Mouse (Mus musculus): ENCODE data around the gene Ak6. TPM values are rescaled to one million over a fixed set of nuclear protein-coding genes. Genes with fewer than 3 reads are reported as not detected.

The Ak6 gene
- polyA plus RNA-seq, 1 experiment from 2014 or later = 354 TPM

DNA sequence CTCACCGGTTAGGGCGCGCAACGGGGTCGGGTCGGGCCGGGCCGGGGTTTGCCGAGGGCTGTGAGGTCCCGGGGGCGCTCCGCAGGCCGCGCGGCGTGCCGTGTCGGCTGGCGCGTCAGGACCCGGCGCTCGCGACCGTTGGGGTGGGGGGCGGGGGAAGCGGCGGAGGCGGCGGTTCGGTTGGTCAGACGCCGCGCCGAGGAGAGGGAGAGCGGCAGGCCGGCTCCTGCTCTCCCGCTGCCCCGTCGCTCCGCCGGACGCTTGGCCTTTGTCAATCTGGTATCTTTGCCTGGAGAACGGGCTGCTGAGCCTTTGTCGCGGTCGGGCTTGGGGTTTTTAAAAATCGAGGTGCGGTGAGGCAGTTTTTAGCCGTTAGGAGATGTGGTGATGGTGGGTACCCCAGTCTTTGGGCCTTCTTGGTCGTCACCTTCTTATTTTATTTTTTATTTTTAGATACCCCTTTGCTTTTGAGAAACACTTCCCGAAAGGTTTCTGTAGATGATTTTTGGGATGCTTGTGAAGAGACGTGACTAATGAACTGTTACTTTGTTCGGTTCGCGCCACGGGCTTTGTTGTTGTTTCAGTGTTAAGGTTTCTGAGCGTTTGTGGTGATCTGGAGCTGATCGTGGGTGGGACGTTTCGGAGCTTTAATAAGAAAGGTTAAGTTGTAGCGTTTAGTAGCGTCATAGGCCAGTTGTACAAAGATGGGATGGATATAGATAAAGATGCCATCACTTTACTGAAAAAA lies 834 bp downstream of the Ak6 start, which contains the start of gene Taf9:
Taf9 (plus strand) TSS at position 141 of the 748 bp plus-strand sequence.
- no peaks in the 10 kb centered on the region for H3K27me3 ChIP-seq (ENCODE audit: control insufficient read depth, insufficient read depth, low read length)
- ATAC-seq (replicated peaks; ENCODE audit: low FRiP score) (no peak), DNase-seq (ENCODE audit: low spot score) (no peak)
- under 1% methylated on average over 51 of the region's 63 CpGs for WGBS
- peaks cover 4% of the 10 kb centered on the region for H3K4me1 ChIP-seq (replicated peaks; ENCODE audit: control insufficient read depth, insufficient read depth, low read length)
- peak within 1 kb of the TSS; percentile 93 for H3K9ac ChIP-seq (ENCODE audit: low read length)
- no peaks in the 10 kb centered on the region for H3K9me3 ChIP-seq (ENCODE audit: control insufficient read depth, low read length)
- no peaks in the 10 kb centered on the region; the same call in 1 of the 2 replicates for H3K36me3 ChIP-seq (ENCODE audit: control insufficient read depth, insufficient read depth, low read length)
- H3K4me2 ChIP-seq (ENCODE audit: low read depth, low read length, severe bottlenecking) = peak within 1 kb of the TSS; percentile 85
- peak within 1 kb of the TSS; percentile 93 for H3K4me3 ChIP-seq (ENCODE audit: low read depth, low read length)
- peak within 1 kb of the TSS; percentile 97 for H3K27ac ChIP-seq (ENCODE audit: low read depth, low read length)

DNA sequence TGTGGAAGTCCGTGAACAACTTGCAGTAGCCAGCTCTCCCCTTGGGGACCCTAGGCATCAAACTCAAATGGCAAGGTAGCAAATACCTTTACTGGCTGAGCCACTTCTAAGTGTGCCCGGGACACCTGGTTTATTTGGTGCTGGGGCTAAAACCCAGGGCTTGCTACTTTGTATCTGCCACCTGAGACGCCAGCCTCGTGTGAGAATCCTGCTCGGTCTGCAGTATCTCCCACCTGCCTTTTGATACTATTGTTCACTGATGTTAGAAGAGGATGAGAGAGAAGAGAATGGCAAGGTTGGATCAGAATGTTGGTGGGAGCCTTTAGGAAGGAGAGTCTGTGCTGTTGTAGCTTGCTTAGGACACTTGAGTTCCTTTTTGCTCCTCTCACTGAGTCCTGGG lies 7.3 kb downstream of the Ak6 start:
- Histone ChIP-seq H3K4me3 (ENCODE audit: low read depth, low read length) (no peak overlapping the region), H3K9ac (ENCODE audit: low read length) (no peak overlapping the region), H3K4me2 (ENCODE audit: low read depth, low read length, severe bottlenecking) (no peak overlapping the region), H3K9me3 (ENCODE audit: control insufficient read depth, low read length) (no peaks in the 10 kb centered on the region), H3K27ac (ENCODE audit: low read depth, low read length) (no peak overlapping the region), H3K4me1 (replicated peaks; ENCODE audit: control insufficient read depth, insufficient read depth, low read length) (no peaks in the 10 kb centered on the region), H3K27me3 (ENCODE audit: control insufficient read depth, insufficient read depth, low read length) (no peaks in the 10 kb centered on the region), H3K36me3 (ENCODE audit: control insufficient read depth, insufficient read depth, low read length) (no peaks in the 10 kb centered on the region)
- no peak for ATAC-seq (replicated peaks; ENCODE audit: low FRiP score)
- WGBS = 94% methylated on average over 5 of the region's 5 CpGs
- no peak for DNase-seq (ENCODE audit: low spot score)

DNA sequence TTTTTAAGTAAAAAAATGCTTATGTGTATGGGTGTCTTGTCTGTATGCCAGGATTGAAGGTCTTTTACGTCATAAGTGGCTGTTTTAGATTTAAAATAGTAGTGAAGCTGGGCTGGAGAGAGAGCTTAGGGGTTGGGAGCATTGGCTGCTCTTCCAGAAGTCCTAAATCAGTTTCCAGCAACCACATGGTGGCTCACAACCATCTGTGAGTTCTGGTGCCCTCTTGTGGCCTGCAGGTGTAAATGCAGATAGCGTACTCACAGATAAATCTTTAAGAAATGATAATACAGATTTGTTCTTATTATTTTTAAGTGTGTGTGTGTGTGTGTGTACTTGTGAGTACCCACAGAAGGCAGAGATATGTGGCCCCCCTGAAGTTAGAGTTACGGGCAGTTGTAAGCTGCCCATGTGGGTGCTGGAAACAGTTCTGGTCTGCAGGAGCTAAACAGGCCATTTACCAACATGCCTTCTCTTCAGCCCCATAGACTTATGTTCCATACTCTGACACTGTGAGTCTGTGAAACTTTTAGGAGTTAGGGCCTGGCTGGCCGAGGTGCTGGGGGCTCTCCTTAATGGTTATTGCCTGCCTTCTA lies 9.2 kb downstream of the Ak6 start:
- ATAC-seq (replicated peaks; ENCODE audit: low FRiP score) (peak; percentile 55; the same call in 1 of the 2 replicates), DNase-seq (ENCODE audit: low spot score) (peak; percentile 80)
- Histone ChIP-seq H3K4me1 (replicated peaks; ENCODE audit: control insufficient read depth, insufficient read depth, low read length) (no peaks in the 10 kb centered on the region), H3K9me3 (ENCODE audit: control insufficient read depth, low read length) (no peaks in the 10 kb centered on the region), H3K9ac (ENCODE audit: low read length) (no peak overlapping the region), H3K4me3 (ENCODE audit: low read depth, low read length) (no peak overlapping the region), H3K27me3 (ENCODE audit: control insufficient read depth, insufficient read depth, low read length) (no peaks in the 10 kb centered on the region), H3K4me2 (ENCODE audit: low read depth, low read length, severe bottlenecking) (no peak overlapping the region), H3K27ac (ENCODE audit: low read depth, low read length) (no peak overlapping the region), H3K36me3 (ENCODE audit: control insufficient read depth, insufficient read depth, low read length) (no peaks in the 10 kb centered on the region)
- 51% methylated on average over 4 of the region's 4 CpGs for WGBS

DNA sequence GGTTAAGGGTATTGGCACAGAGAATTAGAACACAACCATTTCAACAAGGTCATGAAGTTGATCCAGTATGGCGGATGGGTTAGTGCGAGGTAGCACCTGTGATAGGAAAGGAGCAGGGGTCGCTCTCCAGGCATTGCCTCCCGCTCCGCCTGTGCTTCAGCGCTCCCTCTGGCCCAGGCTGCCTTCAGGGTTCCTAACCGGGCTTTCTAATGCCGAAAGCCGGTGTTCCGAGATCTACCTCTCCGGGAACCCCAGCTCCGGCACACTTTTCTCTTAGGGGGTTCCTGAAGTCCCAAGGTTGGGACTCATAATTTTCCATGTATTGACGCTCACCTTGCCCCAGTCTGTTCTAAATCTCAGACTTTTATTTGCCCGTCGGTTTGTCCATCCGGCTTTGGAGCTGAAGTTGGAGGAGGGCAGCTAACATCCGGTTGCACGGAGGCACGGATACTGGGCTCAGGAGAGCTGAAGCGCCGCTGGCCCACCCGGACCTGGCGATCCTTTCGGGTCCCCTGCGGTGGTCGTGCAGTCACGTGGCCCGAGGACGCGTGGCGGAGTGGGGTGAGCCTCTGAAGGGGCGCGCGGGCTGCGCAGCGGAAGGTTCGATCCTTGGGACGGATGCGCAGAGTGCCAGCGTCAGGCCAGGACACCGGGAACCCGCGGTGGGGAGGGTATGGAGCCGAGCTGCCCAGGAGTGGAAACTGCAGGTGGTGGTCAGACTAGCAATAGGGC lies 18.7 kb downstream of the Ak6 start, which contains the start of gene Ccdc125:
Ccdc125 (plus strand) TSS at position 427 of the 732 bp plus-strand sequence.
- Histone ChIP-seq H3K4me1 (replicated peaks; ENCODE audit: control insufficient read depth, insufficient read depth, low read length) (no peaks in the 10 kb centered on the region), H3K9me3 (ENCODE audit: control insufficient read depth, low read length) (no peaks in the 10 kb centered on the region), H3K9ac (ENCODE audit: low read length) (peak within 1 kb of the TSS; percentile 57), H3K4me2 (ENCODE audit: low read depth, low read length, severe bottlenecking) (peak within 1 kb of the TSS; percentile 86), H3K4me3 (ENCODE audit: low read depth, low read length) (peak within 1 kb of the TSS; percentile 57), H3K27ac (ENCODE audit: low read depth, low read length) (0 out of 2 replicates have a peak within 1 kb of the TSS, but pooled peaks have one; percentile 18), H3K27me3 (ENCODE audit: control insufficient read depth, insufficient read depth, low read length) (no peaks in the 10 kb centered on the region), H3K36me3 (ENCODE audit: control insufficient read depth, insufficient read depth, low read length) (peaks cover 3% of the 10 kb centered on the region; the same call in 1 of the 2 replicates)
- peak; percentile 75 for DNase-seq (ENCODE audit: low spot score)
- peak; percentile 77 for ATAC-seq (replicated peaks; ENCODE audit: low FRiP score)
- WGBS = 1% methylated on average over 44 of the region's 44 CpGs

- Histone ChIP-seq H3K27me3 (ENCODE audit: control insufficient read depth, insufficient read depth, low read length) (no peaks in the 10 kb centered on the region), H3K4me2 (ENCODE audit: low read depth, low read length, severe bottlenecking) (peak overlapping the region; percentile 86; the same call in 1 of the 2 replicates), H3K27ac (ENCODE audit: low read depth, low read length) (no peak overlapping the region), H3K9ac (ENCODE audit: low read length) (peak overlapping the region; percentile 57; the same call in 1 of the 2 replicates), H3K9me3 (ENCODE audit: control insufficient read depth, low read length) (no peaks in the 10 kb centered on the region), H3K4me3 (ENCODE audit: low read depth, low read length) (peak overlapping the region; percentile 57), H3K36me3 (ENCODE audit: control insufficient read depth, insufficient read depth, low read length) (peaks cover 3% of the 10 kb centered on the region; the same call in 1 of the 2 replicates), H3K4me1 (replicated peaks; ENCODE audit: control insufficient read depth, insufficient read depth, low read length) (no peaks in the 10 kb centered on the region)
- no peak for DNase-seq (ENCODE audit: low spot score)
- WGBS = 63% methylated on average over 9 of the region's 9 CpGs
- ATAC-seq (replicated peaks; ENCODE audit: low FRiP score) = no peak
Measured at GRCm38 (mm10) chr13:100670181-100670741, 19.5 kb downstream of the Ak6 start.

DNA sequence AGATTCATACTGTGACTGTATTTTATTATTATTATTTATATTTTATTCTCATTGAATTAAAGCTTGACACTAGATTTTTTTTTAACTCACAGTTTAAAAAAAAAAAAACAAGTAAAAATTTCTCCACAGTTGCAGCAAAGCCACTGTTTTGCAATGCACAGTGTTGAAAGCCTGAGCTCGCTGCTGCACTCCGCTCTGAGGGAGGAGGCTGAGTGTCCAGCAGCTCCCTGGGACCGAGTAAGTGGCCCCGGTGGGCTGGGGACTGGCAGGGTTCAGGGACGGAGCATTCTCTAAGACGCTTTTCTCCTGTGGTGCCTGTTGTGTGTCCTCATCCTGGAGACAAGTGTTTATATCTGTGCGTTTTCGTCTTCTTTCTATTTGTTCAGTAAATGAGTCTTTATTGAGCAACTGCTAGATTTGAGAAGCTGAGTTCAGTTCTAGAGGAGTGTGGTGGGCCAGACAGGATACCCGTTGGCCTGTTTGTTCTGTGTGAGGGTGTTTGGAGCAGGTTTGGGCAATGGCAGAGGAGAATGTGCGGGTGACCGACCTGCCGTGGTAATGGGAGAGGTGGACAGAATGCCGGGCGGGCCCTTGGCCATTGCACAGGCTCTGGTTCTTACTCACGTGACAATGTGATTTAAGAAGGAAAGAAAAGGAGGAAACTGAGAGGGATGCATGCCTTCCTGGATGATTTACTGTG lies 25.3 kb downstream of the Ak6 start:
- H3K9me3 ChIP-seq (ENCODE audit: control insufficient read depth, low read length) = no peaks in the 10 kb centered on the region
- WGBS = 89% methylated on average over 15 of the region's 15 CpGs

GRCm38 (mm10) chr13:100681615-100682014 lies 30.8 kb downstream of the Ak6 start:
- no peaks in the 10 kb centered on the region for H3K36me3 ChIP-seq (ENCODE audit: control insufficient read depth, insufficient read depth, low read length)
- WGBS = 89% methylated on average over 8 of the region's 8 CpGs
- H3K27ac ChIP-seq (ENCODE audit: low read depth, low read length) = no peak overlapping the region
- no peaks in the 10 kb centered on the region for H3K27me3 ChIP-seq (ENCODE audit: control insufficient read depth, insufficient read depth, low read length)
- H3K4me2 ChIP-seq (ENCODE audit: low read depth, low read length, severe bottlenecking) = no peak overlapping the region
- no peaks in the 10 kb centered on the region for H3K4me1 ChIP-seq (replicated peaks; ENCODE audit: control insufficient read depth, insufficient read depth, low read length)
- H3K9ac ChIP-seq (ENCODE audit: low read length) = no peak overlapping the region
- no peak overlapping the region for H3K4me3 ChIP-seq (ENCODE audit: low read depth, low read length)
- DNase-seq (ENCODE audit: low spot score) (no peak), ATAC-seq (replicated peaks; ENCODE audit: low FRiP score) (no peak)
- no peaks in the 10 kb centered on the region for H3K9me3 ChIP-seq (ENCODE audit: control insufficient read depth, low read length)

More for the DNA sequence above, 25.3 kb downstream of the Ak6 start:
- no peaks in the 10 kb centered on the region for H3K4me1 ChIP-seq (replicated peaks; ENCODE audit: control insufficient read depth, insufficient read depth, low read length)
- no peaks in the 10 kb centered on the region for H3K36me3 ChIP-seq (ENCODE audit: control insufficient read depth, insufficient read depth, low read length)
- no peak overlapping the region for H3K4me3 ChIP-seq (ENCODE audit: low read depth, low read length)
- no peak overlapping the region for H3K9ac ChIP-seq (ENCODE audit: low read length)
- DNase-seq (ENCODE audit: low spot score) (peak; percentile 42), ATAC-seq (replicated peaks; ENCODE audit: low FRiP score) (no peak)
- H3K27ac ChIP-seq (ENCODE audit: low read depth, low read length) = no peak overlapping the region
- H3K27me3 ChIP-seq (ENCODE audit: control insufficient read depth, insufficient read depth, low read length) = no peaks in the 10 kb centered on the region
- no peak overlapping the region for H3K4me2 ChIP-seq (ENCODE audit: low read depth, low read length, severe bottlenecking)

- WGBS = 85% methylated on average over 2 of the region's 2 CpGs
- H3K4me3 ChIP-seq (ENCODE audit: low read depth, low read length) = no peak overlapping the region
- no peak overlapping the region for H3K4me2 ChIP-seq (ENCODE audit: low read depth, low read length, severe bottlenecking)
- H3K9ac ChIP-seq (ENCODE audit: low read length) = no peak overlapping the region
- H3K4me1 ChIP-seq (replicated peaks; ENCODE audit: control insufficient read depth, insufficient read depth, low read length) = no peaks in the 10 kb centered on the region
- no peak for ATAC-seq (replicated peaks; ENCODE audit: low FRiP score)
- no peak for DNase-seq (ENCODE audit: low spot score)
- no peak overlapping the region for H3K27ac ChIP-seq (ENCODE audit: low read depth, low read length)
- H3K27me3 ChIP-seq (ENCODE audit: control insufficient read depth, insufficient read depth, low read length) = no peaks in the 10 kb centered on the region
- no peaks in the 10 kb centered on the region for H3K36me3 ChIP-seq (ENCODE audit: control insufficient read depth, insufficient read depth, low read length)
- H3K9me3 ChIP-seq (ENCODE audit: control insufficient read depth, low read length) = no peaks in the 10 kb centered on the region
Measured at GRCm38 (mm10) chr13:100682837-100683236, 32.1 kb downstream of the Ak6 start.
